Mouse (Mus musculus) lung, postnatal 10 days (tissue): ENCODE data around the gene Syt14.

Experiments used
- DNase-seq: peaks from one replicate; pipeline ENCODE4 v3.0.0; 2021

The Syt14 gene

DNA sequence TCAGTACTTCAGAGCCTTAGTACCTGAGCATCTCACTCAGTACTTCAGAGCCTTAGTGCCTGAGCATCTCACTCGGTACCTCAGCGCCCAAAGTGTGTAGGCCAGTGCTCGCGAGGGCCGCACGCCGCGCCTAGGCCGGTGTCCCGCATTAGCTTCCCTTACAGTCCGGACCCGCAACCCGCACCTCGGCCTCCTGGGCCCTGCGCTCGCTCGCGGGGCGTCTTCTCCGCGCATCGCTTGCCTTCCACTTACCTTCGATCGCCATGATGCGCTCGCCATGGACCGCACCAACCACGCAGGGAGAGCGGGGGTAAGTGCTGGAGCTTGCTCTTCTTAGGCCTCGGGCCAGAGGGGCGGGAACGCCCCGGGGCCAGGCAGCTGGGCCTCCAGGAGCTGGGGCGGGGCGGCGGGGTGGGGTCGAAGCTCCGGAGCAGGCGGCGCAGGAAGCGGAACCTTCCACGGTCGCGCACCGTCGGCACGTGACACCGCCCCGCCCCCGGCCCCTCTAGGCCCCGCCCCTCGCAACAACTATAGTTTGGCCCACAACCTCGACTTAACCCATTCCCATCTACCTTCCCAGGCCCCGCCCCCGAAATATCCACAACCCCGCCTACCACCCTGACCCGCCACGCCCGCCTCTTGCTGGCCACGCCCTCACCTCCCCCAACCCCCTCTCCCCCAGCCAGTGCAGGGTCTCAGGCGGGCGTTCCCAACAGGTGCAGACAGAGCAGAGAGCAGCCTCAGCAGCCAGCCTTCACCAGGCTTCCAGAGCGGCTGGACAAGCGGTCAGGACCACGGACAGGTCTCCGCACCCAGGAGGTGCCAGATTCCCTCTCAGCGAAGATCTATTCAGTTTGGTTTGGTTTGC, at the start of gene Syt14:
TSS of gene Syt14 (minus strand) at position 405 of the 868 bp plus-strand sequence.
- DNase-seq: peak; percentile 71

DNA sequence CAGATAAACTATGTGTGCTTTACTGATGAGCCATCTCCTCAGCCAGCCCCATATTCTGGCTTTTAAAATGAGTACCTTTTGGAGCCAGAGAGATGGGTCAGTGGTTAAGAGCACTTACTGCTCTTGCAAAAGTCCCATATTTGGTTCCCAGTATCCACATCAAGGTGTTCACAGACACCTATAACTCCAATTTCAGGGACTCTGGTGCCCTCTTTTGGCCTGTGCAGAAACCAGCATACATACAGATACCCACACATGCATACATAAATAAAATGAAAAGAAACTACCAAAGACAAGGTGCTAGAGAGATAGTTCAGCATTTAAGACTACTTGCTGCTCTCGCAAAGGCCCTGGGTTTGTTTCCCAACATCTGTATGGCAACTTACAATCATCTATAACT, 48.4 kb upstream of the Syt14 start:
- DNase-seq: no peak

DNA sequence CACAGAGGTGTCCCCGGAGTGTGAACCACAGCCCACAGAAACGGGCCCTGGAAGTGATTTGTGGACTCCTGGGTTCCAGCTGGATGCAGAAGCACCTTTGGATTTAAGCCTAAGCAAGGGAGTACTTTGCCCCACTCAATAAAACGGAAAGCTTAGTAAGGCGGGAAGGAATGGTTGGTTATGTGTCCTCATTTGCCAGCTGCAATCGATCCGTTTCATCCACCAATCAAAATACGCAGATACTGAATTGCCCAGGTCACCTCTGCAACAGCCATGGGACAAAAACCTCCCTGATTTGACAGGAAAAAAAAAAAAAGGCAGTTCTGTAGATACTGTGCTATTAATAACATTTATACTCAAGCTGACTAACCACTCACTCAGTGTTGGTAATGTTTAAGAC, 47.5 kb upstream of the Syt14 start:
- DNase-seq: no peak

DNA sequence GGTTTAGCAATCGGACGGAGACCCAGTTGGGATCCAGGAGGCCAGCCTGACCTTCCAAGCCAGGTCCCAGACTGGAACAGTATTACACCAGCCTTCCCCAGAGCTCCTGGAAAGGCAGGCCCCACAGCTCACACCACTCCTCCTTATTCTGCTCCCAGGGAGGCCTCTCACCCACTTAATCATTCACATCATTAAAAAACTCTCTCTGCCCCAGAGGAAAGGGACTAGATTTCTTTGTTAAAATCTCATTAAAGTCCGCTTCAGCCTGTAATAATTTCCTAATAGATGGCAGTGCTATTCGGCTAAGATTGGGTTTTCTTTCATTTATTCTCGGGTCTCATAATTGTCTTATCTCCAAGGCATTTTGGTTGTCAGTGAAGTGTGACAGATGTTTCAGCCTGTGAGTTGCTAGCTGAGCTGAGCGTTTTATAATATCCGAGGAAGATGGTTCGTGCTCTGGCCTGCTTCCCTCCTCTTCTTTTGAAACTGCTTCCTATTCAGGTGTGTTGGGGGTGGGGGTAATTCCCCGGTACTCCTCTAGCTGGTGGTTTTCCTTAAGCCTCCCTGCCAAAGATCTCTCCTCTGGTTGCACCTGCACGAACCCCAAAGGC, 46.8 kb upstream of the Syt14 start:
- DNase-seq: peak; percentile 59

DNA sequence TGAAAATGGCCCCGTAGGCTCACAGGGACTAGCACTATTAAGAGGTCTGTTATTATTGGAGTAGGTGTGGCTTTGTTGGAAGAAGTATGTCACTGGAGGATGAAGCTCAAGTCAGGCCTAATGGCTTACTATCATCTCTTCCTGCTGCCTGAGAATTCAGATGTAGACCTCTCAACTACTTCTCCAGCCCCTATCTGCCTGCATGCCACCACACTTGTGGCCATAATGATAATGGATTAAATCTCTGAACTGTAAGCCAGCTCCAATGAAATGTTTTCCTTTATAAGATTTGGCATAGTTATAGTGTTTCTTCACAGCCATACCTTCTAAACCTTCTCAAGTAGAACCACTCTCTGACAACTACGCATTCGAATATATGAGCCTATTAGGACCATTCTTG, 27.0 kb upstream of the Syt14 start:
- DNase-seq: no peak

DNA sequence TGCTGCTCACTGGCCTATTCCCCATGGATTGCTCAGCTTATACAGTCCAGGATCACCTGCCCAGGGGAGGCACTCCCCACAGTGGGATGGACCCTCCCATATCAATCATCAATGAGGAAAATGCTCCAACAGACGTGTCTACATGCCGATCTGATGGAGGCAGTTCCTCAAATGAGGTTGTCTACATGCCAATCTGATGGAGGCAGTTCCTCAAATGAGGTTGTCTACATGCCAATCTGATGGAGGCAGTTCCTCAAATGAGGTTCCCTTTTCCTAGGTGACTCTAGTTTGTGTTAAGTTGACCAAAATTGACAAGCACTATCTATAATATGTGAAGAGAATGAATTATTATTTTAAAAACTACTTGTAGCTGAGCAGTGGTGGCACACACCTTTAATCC, 24.6 kb upstream of the Syt14 start:
- no peak for DNase-seq

DNA sequence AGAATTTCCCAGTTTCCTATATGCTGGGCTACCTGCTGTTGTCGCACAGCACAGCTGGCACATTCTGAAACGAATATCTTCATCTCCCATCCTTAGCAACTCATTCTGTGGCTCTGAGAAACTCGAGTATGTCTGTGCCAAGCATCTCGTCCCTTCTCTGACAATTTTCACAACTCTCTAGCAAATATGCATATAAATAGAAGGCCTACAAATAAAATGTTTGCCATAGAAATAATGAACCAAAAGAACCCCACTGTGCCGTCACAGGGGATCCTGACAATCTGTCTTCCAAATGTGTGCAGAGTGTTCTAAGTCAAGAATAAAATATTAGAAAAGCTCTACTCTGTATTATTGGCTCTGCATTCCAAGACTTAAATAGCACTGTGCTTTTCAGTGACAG, 24.0 kb upstream of the Syt14 start:
- DNase-seq: no peak

DNA sequence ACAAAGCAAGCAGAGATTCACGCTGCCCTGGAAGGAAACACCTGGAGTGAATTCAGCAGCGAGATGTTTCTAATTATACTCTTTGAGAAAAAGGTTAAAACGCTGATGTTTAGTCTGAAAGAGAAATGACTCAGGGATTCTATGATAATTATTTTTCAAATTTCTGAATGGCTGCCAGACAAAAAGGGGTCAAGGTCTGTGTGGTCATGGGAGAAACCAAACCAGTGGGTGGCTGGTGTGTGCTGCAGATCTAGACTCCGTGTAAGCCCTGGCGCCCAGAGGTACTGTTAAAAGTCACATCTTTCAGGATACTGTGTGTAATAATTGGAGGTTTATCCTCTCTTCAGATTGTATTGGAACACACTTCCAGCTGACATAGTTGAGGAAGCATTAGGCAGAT, 18.8 kb upstream of the Syt14 start:
- no peak for DNase-seq

DNA sequence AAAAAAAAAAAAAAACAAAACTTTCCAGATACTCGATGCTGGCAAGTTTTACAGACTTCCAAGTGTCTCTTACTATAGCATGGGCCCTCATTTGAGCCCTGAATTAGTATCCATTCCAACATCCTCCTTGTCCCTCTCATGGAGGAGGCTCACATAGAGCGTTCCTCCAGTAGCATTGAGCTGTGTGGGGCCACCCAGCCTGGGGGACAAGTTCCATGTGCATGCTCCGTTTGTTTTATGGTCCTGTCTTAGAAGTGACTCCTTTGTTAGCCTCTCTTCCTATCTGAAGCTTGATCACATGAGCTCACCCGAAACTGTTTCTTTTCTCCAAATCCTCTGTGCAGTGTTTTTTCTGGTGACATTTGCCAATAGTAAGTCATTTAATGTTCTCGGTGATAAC, 17.5 kb upstream of the Syt14 start:
- DNase-seq: no peak

DNA sequence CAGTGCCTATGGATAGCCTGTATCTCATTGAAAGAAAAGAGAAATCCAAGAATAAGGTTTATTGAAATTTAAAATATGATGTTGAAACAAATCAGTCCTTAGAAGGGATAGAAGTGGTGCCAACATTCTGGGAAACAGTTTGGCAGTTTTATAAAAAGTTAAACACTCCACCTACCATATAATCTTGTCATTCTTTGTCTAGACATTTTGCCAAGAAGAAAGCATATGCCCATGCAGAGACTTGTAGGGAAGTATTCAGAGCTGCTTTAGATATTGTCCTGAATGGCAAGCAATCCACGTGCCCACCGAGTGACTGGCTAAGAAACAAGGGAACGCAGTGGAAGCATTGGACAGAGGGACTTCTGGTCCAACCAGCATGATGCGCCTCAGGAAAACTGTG, 12.0 kb upstream of the Syt14 start:
- no peak for DNase-seq

DNA sequence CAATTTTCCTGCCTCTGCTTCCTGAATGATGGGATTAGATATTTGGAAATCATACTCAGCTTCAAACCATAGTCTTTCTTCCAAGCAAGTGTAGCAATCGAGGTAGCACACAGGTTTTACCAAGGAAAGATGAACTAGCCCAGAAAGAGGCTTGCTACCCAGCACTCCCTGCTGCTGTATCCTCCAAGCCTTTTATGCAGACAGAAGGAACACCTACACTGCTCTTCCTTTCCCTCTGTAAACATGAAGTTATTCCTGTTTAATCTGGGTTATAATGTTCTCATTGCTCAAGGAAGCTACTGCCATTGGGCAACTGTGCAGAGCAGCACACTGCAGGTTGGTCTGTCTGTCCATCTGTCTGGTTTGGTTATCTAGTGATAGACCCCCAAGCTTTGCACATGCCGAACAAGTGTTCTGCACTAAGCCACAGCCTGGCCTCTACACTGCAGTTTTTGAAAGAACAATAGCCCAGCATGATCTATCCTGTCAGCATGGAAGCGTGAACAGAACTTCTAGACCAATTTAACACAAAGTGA, 7.3 kb upstream of the Syt14 start:
- DNase-seq: no peak

DNA sequence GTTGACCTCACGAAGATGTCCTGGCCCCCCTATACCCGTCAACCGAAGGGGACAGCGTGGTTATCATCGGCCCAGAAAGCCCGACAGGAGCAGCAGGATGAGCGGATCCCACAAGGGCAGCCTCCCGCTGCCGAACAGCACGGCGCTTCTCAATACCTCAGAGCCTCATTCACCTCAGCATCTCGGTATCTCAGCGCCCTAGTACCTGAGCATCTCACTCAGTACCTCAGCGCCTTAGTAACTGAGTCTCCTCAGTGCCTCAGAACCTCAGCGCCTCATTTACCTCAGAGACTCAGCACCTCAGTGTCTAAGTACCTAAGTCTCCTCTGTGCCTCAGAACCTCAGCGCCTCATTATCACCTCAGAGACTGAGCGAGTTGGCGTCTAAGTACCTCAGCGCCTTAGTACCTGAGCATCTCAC, 614 bp downstream of the Syt14 start:
- DNase-seq: no peak

DNA sequence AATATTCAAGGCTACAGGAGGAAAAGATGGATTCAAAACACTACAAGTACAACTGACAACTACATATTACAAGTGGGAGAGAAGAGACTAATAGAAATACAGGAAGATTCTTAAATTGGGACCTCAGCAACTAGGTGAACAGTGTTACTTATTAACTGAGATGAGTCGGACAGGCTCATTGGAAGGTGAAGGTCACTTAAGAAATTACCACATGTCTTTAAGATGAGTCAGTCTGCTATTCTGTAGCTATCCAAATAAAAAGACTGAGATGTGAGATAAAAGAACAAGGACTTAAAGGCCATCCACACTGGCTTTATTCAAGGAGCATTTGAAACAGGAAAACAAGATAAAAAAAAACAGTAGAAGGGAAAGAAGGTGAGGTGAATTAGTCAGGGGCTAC, 11.3 kb downstream of the Syt14 start:
- DNase-seq: no peak

DNA sequence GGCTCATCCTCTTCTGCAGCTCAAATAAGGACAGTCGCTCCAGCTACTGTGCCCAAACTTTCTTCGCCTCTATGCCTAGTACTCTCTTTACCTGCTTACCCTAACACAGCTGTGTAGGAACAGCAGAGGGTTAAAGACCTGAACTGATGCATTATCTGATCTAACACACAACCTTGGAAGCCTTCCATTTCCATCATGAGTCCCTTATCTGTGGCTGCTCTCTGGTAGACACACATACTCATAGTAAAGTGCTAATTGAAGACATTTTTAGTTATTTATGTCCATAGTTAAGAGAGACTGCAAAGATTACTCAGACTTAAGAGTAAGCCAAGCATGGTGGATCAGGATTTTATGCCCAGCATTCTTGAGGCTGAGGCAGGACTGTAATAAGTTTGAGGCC, 23.2 kb downstream of the Syt14 start:
- no peak for DNase-seq

DNA sequence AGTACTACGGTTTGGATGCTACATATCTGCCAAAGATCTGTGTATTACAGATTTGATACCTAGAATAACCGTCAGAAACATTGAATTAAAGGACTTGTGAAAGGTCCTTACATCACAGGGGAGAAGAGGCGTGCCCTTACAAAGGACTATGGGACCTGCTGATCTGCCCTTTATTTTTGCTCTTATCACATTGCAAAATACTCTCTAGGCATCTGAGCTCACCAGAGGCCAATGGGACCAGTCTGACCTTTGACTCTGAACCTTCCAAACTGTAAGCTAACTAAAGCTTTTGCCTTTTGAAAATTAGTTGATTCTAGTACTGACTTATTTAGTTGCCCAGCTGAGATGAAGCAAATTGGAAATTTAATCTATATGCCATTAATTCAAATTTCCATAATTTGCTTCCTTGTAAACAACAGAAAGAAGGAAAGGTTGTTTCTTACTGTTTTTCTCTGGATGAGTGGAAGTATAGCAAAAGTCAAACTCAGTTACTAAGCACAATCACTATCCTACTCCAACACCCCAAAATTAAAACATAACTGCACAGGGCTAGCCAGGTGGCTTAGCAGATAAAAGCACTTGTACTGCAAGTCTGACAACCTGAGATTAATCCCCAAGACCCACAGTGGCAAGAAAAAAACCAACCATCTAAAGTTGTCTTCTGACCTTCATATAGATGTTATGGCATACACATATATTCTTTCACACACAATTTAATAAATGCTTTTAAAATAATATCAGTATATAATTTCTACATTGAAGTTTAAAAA, 24.4 kb downstream of the Syt14 start:
- DNase-seq: no peak

DNA sequence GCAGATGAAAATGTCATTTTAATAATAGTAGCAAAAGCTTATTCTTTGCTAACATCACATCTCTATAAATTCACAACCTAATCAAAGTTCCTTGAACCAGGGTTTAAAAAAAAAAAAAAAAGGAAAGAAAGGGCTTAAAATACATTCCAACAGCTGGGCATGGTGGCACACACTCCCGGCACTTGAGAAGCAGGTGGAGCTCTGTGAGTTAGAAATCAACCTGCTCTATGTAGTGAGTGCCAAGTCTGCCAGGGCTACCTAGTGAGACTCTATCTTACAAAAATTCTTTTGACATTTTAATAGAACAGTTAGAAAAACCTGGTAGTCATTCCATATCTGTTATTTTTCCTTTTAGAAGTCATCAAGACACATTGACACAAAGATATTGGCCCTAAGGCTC, 31.0 kb downstream of the Syt14 start:
- no peak for DNase-seq

DNA sequence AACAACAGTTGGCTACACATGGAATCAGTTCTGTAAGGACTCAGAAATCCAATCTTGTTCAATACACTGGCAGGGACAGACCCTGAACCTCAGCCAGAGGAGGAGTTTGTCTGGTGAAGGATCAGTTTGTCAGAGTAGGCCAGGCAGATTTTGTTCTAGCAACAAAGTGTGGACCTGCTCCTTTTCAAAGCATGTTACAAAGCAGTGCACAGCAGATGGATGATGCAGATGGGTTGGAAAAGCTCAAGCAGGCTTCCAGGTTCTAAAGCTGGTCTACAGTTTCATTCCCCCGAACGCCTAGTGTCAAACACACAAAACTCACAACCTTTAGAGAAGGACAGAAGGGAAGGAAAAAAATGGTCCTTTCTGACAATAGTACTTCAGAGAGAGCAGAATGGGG, 31.6 kb downstream of the Syt14 start:
- no peak for DNase-seq

DNA sequence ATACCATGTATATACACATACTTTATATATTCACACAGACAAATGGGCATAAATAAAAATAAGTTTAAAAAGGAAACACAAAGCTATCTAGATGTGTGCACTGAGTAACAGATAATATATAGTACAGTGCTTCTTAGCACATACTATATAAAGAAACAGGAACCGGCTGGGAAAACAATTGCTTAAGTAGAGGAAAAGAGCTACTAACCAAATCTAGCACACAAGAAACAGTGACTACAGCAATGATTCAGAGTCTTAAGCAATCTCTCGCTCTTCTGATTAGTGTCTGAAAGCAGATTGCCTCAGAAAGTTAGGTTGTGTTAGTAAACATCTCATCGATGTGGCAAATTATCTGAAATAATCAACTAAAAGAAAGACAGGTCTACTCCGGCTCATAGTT, 33.3 kb downstream of the Syt14 start:
- DNase-seq: no peak

DNA sequence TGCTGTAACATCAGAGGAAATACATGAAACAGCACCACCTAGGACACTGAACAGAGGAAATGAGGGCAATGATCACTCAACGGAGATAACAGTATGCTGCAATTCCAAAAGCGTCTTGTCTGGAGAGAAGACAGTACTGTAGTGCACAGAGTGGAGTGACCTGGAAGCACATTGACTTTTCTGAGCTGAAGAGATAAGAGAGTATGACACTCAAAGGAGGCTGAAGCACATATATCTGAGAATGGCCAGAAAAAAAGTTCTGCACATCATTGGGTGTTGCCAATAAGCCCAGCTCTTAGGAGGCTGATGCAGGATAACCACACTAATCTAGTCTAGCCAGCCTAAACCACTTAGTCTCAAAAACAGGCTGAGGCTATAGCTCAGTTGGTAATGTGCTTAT, 34.0 kb downstream of the Syt14 start:
- DNase-seq: no peak

DNA sequence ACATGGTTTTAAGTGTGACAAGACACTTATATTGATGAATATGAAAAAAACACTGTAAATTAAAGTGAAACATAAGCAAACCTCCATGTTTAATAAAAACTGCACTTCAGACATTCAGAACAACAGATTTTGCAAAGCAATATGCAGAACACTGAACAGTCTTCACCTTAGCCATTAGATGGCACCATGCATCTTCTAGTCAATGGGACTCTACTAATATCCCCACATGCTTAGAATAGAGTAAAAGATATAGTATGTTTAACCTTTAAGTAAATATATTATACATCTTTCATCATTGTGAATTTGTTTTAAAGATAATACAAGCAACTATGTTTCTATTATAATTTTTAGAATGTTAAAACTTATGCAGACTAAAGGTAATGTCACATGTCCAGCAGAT, 34.7 kb downstream of the Syt14 start:
- no peak for DNase-seq

DNA sequence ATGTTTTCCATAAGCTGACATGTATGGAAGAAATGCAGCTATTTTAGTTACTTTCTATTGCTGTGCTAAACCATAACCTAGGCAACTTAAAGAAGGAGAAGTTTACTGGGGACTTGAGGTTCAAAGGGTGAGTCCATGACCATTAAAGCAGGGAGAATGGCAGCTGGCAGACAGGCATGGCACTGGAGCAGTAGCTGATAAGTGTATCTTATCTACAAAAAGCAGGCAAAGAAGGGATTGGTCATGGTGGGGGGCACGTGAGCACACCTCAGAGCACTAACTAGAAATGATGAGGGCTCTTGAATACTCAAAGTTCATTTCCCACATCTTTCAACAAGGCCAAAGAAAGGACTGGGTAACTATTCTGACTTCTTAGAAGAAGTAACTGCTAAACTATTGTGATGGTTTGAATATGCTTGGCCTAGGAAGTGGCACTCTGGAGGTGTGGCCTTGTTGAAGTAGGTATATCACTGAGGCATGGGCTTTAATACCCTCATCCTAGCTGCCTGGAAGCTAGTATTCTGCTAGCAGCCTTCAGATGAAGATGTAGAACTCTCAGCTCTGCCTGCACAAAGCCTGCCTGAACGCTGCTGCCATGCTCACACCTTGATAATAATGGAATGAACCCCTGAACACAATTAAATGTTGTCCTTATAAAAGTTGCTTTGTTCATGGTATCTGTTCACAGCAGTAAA, 41.2 kb downstream of the Syt14 start:
- DNase-seq: no peak

DNA sequence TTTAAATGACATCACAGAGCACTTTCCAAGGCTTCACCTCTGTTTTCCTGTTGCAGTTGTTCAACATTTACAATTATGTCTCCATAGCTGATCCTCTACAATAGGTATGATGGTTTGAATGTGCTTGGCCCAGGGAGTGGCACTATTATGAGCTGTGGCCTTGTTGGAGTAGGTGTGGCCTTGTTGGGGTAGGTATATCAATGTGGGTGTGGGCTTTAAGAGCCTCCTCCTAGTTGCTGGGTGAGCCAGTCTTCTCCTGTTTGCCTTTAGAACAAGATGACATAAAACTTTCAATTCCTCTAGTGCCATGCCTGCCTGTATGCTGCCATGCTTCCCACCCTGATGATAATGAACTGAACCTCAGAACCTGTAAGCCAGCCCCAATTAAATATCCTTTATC, 42.1 kb downstream of the Syt14 start:
- no peak for DNase-seq

DNA sequence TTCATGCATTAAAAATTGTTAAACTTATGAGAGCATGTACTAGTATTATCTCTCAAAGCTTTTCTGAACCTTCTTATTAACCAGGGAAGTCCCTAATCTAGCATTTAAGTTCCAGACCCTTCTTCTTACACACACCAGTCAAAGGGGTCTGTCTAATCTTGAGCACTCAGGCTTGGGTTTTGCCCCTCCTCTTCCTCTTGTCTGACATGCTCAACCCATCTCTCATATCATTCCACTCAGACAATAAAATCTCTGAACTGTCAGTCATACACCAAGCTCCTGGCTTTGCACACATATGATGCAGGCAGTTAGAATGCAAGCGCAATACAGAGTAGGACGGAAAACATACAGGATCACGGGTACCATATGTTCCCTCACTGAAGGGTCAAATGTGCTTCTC, 48.4 kb downstream of the Syt14 start:
- no peak for DNase-seq
